Mouse (Mus musculus) liver, embryonic 16.5 days (tissue): ENCODE data around the gene Glra3. TPM values are rescaled to one million over a fixed set of nuclear protein-coding genes. Genes with fewer than 3 reads are reported as not detected.

ENCODE experiments used
- ATAC-seq: fragments of 200-750 bp; cut with Nextera tagmentation; 2 replicates; pipeline ENCODE4 v1.8.0; 2017; ENCODE audit warnings: low read depth, mild to moderate bottlenecking, moderate number of reproducible peaks, moderate library complexity
- H3K27ac ChIP-seq: fragments of 300-500 bp; sonication (generic); 2 replicates; pipeline ENCODE4 v1.5.1; 2014; ENCODE audit warnings: mild to moderate bottlenecking, low read length
- H3K27me3 ChIP-seq: fragments of 300-500 bp; sonication (generic); 2 replicates; pipeline ENCODE4 v1.6.1; 2014; ENCODE audit warnings: low read depth, low read length, mixed read lengths; ENCODE audit not compliant: control insufficient read depth, insufficient read depth
- H3K36me3 ChIP-seq: fragments of 300-500 bp; sonication (generic); 2 replicates; pipeline ENCODE4 v1.6.1; 2014; ENCODE audit warnings: mild to moderate bottlenecking; ENCODE audit not compliant: control insufficient read depth, insufficient read depth
- H3K4me1 ChIP-seq: fragments of 300-500 bp; sonication (generic); 2 replicates; pipeline ENCODE4 v1.6.1; 2014; ENCODE audit warnings: low read depth, low read length, mixed read lengths; ENCODE audit not compliant: control insufficient read depth
- H3K4me2 ChIP-seq: fragments of 300-500 bp; sonication (generic); 2 replicates; pipeline ENCODE4 v1.6.1; 2014; ENCODE audit warnings: low read depth, low read length, mixed read lengths
- H3K4me3 ChIP-seq: fragments of 300-500 bp; sonication (generic); 2 replicates; pipeline ENCODE4 v1.5.1; 2014; ENCODE audit warnings: low read depth, mild to moderate bottlenecking, low read length
- H3K9ac ChIP-seq: fragments of 300-500 bp; sonication (generic); 2 replicates; pipeline ENCODE4 v1.6.1; 2014; ENCODE audit warnings: low read depth, low read length
- H3K9me3 ChIP-seq: fragments of 300-500 bp; sonication (generic); replicated peaks from 2 replicates; pipeline ENCODE4 v1.6.1; 2016; ENCODE audit warnings: low read length; ENCODE audit not compliant: control insufficient read depth
- WGBS: fragments of 180-500 bp; shearing (Covaris S2); extraction: QIAGEN DNeasy Blood & Tissue Kit; methylation state at CpG from one replicate; pipeline ENCODE4 v1.1.7; 2014; ENCODE audit not compliant: insufficient replicate concordance; 5-methylcytosine and 5-hydroxymethylcytosine counted together
- polyA plus RNA-seq: library from polyadenylated mRNA; unstranded; fragments of >200 nt; fragmentation: Nextera tagmentation; extraction: Ambion mirVana; gene quantifications from 2 replicates; pipeline ENCODE4 v1.2.1, GENCODE M21; 2015

The Glra3 gene
- polyA plus RNA-seq, 1 experiment from 2014 or later, result not detected

DNA sequence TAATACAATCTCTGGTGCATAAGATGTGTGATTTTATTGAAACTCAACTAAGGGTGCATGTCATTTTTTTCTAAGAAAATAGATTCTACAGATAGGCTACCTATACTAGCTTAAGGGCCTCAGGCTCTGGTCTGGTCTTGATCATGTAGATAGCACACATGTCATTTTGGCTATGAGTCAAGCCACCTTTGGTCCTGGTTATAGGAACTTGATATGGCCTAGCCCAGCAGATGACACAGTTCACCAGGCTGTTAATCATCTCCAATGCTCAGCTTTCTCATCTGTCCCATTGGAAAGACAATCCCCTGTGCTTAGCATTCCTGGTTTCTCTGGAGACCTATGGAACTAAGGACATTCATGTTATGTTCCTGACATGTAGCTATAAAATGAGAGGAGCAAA, 154.1 kb downstream of the Glra3 start:
- H3K4me3 ChIP-seq, result no peak overlapping the region
- no peak overlapping the region for H3K9ac ChIP-seq
- no peak overlapping the region for H3K27ac ChIP-seq
- no peaks in the 10 kb centered on the region for H3K36me3 ChIP-seq
- no peak for ATAC-seq
- no peaks in the 10 kb centered on the region for H3K4me1 ChIP-seq
- no peaks in the 10 kb centered on the region for H3K9me3 ChIP-seq
- no peak overlapping the region for H3K4me2 ChIP-seq
- no peaks in the 10 kb centered on the region for H3K27me3 ChIP-seq

DNA sequence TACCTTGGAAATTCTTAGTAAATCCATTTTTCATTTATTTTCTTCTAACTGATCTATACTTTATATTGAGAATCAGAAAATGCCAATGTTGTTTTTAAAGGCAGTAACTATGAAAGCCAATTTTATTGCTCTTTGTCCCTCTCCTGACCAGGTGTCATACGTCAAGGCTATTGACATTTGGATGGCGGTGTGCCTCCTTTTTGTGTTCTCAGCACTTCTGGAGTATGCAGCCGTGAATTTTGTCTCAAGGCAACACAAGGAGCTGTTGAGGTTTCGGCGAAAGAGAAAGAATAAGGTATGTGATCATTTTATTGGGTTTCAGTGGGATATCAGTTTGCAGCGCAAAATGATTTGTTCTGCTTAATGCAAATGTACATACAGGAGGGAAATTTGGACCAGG, 170.0 kb downstream of the Glra3 start:
- WGBS, result 65% methylated on average over 6 of the region's 6 CpGs
- no peak for ATAC-seq
- H3K4me1 ChIP-seq, result no peaks in the 10 kb centered on the region
- H3K36me3 ChIP-seq, result no peaks in the 10 kb centered on the region
- H3K27me3 ChIP-seq, result no peaks in the 10 kb centered on the region
- H3K9me3 ChIP-seq, result no peaks in the 10 kb centered on the region
- no peak overlapping the region for H3K9ac ChIP-seq
- no peak overlapping the region for H3K27ac ChIP-seq
- H3K4me3 ChIP-seq, result no peak overlapping the region
- no peak overlapping the region for H3K4me2 ChIP-seq

DNA sequence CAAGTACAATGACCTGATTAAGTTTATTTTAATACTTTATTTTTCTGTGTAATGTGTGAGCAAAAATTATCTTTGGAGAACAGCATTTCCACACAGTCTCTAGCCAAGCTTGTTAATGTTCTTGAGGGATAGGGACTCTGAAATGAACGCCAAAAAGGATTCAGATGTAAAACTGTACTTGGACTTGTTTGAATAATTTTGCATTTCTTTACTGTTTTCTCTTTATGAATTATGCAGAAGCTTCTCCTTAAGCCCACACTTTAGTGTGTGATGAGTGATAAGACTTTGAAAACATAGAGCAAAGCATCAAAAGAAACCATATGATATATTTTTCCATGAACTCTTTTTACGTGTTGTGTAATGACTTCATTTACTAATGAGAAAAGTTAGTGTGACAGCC, 189.1 kb downstream of the Glra3 start:
- Histone ChIP-seq H3K4me3 (no peak overlapping the region), H3K9me3 (no peaks in the 10 kb centered on the region), H3K4me2 (no peak overlapping the region), H3K36me3 (no peaks in the 10 kb centered on the region), H3K4me1 (no peaks in the 10 kb centered on the region), H3K9ac (no peak overlapping the region), H3K27me3 (no peaks in the 10 kb centered on the region), H3K27ac (no peak overlapping the region)
- 65% methylated on average over 2 of the region's 2 CpGs for WGBS
- no peak for ATAC-seq

DNA sequence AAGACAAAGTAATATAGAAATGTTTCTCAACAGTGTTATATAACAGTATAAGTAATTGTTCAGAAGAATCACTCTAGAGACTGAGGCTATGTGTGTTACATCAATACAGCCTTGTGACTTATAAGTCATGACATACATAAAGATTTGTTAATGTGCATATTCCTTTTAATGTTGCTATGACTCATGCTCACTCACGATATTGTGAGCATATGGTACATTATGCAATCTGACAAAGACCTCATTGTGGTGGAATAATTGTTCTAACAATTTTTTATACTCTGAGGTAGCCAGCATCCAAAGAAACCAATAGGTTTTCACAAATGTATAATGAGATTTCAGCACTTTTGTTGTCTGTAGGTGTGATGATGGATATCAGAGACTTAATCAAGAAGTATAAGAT, 210.4 kb downstream of the Glra3 start:
- no peak for ATAC-seq
- WGBS, result 40% methylated on average over 1 of the region's 1 CpGs
- H3K9me3 ChIP-seq, result no peaks in the 10 kb centered on the region

DNA sequence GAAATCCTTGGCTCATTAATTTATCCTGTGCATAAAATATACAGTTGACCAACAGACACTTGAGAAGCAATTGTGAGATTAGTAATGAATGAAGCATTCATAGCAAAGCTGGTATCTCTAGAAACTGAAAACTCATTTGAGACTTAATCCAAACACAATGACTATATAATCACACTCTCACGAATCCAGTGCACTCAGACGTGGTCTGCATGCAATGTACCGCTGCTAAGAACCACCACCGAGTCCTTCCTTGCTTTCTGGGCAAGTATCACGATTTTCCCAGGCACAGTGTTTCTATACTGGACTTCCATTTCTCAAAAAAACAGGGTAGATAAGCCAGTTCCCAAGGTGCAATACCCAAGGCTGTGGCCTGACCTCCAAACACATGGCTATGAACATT, 211.3 kb downstream of the Glra3 start:
- Histone ChIP-seq H3K4me2 (no peak overlapping the region), H3K4me3 (no peak overlapping the region), H3K27me3 (no peaks in the 10 kb centered on the region), H3K36me3 (no peaks in the 10 kb centered on the region), H3K4me1 (no peaks in the 10 kb centered on the region), H3K9ac (no peak overlapping the region), H3K27ac (no peak overlapping the region), H3K9me3 (no peaks in the 10 kb centered on the region)
- ATAC-seq, result no peak
- WGBS, result 55% methylated on average over 5 of the region's 5 CpGs

More for the DNA sequence above, 210.4 kb downstream of the Glra3 start:
- Histone ChIP-seq H3K4me3 (no peak overlapping the region), H3K36me3 (no peaks in the 10 kb centered on the region), H3K4me1 (no peaks in the 10 kb centered on the region), H3K9ac (no peak overlapping the region), H3K27me3 (no peaks in the 10 kb centered on the region), H3K4me2 (no peak overlapping the region), H3K27ac (no peak overlapping the region)

DNA sequence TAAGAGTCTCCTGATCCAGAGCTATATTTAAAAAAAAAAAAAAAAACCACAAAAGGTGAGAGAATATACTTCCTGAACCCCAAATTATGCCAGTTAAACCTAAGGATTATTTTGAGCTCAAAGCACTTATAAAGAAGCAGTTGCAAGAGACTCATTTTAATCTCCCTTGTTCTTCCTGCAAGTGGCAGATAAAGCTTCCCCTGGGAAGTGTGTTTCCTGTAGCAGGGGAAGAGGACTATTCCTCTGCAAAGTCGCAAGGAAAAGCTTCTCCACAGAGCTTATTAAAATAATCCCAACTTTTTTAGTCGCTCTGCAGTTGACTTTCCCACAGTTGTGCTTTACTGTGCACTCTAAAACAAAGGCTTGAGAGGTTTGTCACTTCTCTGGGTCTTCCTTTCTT, 218.7 kb downstream of the Glra3 start:
- Histone ChIP-seq H3K9me3 (no peaks in the 10 kb centered on the region), H3K4me3 (no peak overlapping the region), H3K4me1 (no peaks in the 10 kb centered on the region), H3K4me2 (no peak overlapping the region), H3K27ac (no peak overlapping the region), H3K27me3 (no peaks in the 10 kb centered on the region), H3K9ac (no peak overlapping the region), H3K36me3 (no peaks in the 10 kb centered on the region)
- 14% methylated on average over 2 of the region's 2 CpGs for WGBS
- no peak for ATAC-seq

Other genes with a start within 250 kb of the Glra3 start
- not detected in 2 replicates for gene Adam29, start 33.5 kb upstream of the Glra3 start, polyA plus RNA-seq